Mouse (Mus musculus) thymus, postnatal 36 days (tissue): Measurements from ENCODE around the gene Bpifb9b.
"Not testable (repeated sequence)": the region's sequence is repeated elsewhere in the genome, so short reads cannot be mapped to it uniquely, and the experiment has no call there.

Experiments
- DNase-seq, 2 experiments: peaks; one replicate each; pipeline ENCODE4 v3.0.0; 2022; ENCODE audit warnings: mixed read lengths in 2 of 2

Gene Bpifb9b

GRCm38 (mm10) chr2:154306927-154307326 lies at the start of gene Bpifb9b:
Gene Bpifb9b (plus strand): TSS chr2:154307227.
- DNase-seq: not testable (repeated sequence)

GRCm38 (mm10) chr2:154257554-154257953 lies 49.5 kb upstream of the Bpifb9b start, which contains the start of gene Bpifb9a:
Gene Bpifb9a (plus strand): TSS chr2:154257854.
- not testable (repeated sequence) for DNase-seq

- not testable (repeated sequence) for DNase-seq
Observed at GRCm38 (mm10) chr2:154264397-154264796, 42.6 kb upstream of the Bpifb9b start.

GRCm38 (mm10) chr2:154291866-154292265 lies 15.2 kb upstream of the Bpifb9b start:
- DNase-seq: not testable (repeated sequence)

- DNase-seq: no peak
Observed at GRCm38 (mm10) chr2:154292833-154293232, 14.2 kb upstream of the Bpifb9b start.

GRCm38 (mm10) chr2:154294746-154295145 lies 12.3 kb upstream of the Bpifb9b start:
- peak; percentile 48 to 49 for DNase-seq

GRCm38 (mm10) chr2:154300496-154300895 lies 6.5 kb upstream of the Bpifb9b start:
- peak; percentile 70 to 72 for DNase-seq

GRCm38 (mm10) chr2:154301763-154302162 lies 5.3 kb upstream of the Bpifb9b start:
- no peak for DNase-seq

GRCm38 (mm10) chr2:154304604-154305003 lies 2.4 kb upstream of the Bpifb9b start:
- DNase-seq: not testable (repeated sequence)

GRCm38 (mm10) chr2:154313771-154314170 lies 6.7 kb downstream of the Bpifb9b start:
- not testable (repeated sequence) for DNase-seq

GRCm38 (mm10) chr2:154326852-154327251 lies 19.8 kb downstream of the Bpifb9b start:
- DNase-seq: no peak

GRCm38 (mm10) chr2:154335572-154335971 lies 28.5 kb downstream of the Bpifb9b start:
- DNase-seq: no peak

GRCm38 (mm10) chr2:154338161-154338560 lies 31.1 kb downstream of the Bpifb9b start:
- no peak for DNase-seq

GRCm38 (mm10) chr2:154339356-154339755 lies 32.3 kb downstream of the Bpifb9b start:
- no peak for DNase-seq

GRCm38 (mm10) chr2:154348152-154348551 lies 41.1 kb downstream of the Bpifb9b start:
- DNase-seq: no peak

- not testable (repeated sequence) for DNase-seq
Observed at GRCm38 (mm10) chr2:154354000-154354425, 47.0 kb downstream of the Bpifb9b start.

GRCm38 (mm10) chr2:154367510-154367909 lies 60.5 kb downstream of the Bpifb9b start:
- DNase-seq: no peak
